Mouse (Mus musculus): Measurements from ENCODE around the gene Erc1. TPM values are rescaled to one million over a fixed set of nuclear protein-coding genes. Genes with fewer than 3 reads are reported as not detected.

Gene Erc1
- polyA plus RNA-seq, 1 experiment from 2014 or later = 19.6 TPM

DNA sequence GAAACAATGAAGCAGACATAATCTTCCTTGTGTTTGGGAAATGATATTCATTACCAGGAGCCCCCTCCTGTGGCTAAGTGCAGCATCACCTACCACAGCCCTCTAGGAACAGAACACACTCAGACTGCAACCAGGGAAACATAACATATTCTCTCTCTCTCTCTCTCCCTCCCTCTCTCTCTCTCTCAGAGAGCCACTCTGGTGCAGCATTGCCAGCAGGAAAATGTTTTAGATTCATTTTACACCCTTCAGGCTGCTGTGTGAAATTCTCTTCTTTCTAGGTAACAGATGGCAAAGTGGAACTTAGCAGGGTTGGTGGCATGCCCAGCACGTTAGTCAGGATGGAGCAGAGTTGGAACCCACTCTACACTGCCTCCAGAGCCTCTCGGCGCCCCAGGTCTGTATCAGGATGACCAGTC, 326.5 kb downstream of the Erc1 start:
- Histone ChIP-seq H3K4me3 (no peak overlapping the region), H3K9me3 (peaks cover 5% of the 10 kb centered on the region; the same call in 1 of the 2 replicates), H3K27ac (peak overlapping the region; percentile 48; the same call in 1 of the 2 replicates), H3K27me3 (ENCODE audit: poor library complexity, severe bottlenecking) (no peaks in the 10 kb centered on the region), H3K4me1 (peaks cover 53% of the 10 kb centered on the region), H3K36me3 (replicated peaks) (peaks cover 14% of the 10 kb centered on the region)
- 75% methylated on average over 3 of the region's 3 CpGs for WGBS
- DNase-seq (ENCODE audit: extremely low spot score, low spot score) = no peak

Other genes starting within 250 kb of the Erc1 start
- gene Rad52, start 54.5 kb upstream of the Erc1 start, polyA plus RNA-seq (2016; fragmentation: Nextera tagmentation; extraction: Ambion mirVana) = 21.2 and 26.1 TPM in 2 replicates
- 43.7 and 46.3 TPM in 2 replicates for gene Wnk1, start 190.5 kb upstream of the Erc1 start, polyA plus RNA-seq (2016; fragmentation: Nextera tagmentation; extraction: Ambion mirVana)
- gene Ninj2, start 245.2 kb upstream of the Erc1 start, polyA plus RNA-seq (2016; fragmentation: Nextera tagmentation; extraction: Ambion mirVana) = not detected in 2 replicates

Data from forebrain, embryonic 10.5 days (tissue).